Mouse (Mus musculus) mesoderm, embryonic 11.5 days (tissue): ENCODE measurements around the gene Mad2l2.
"Not testable (repeated sequence)": the region's sequence is repeated elsewhere in the genome, so short reads cannot be mapped to it uniquely, and the experiment has no call there.

ENCODE experiments used
- DNase-seq: peaks from one replicate; pipeline ENCODE4 v3.0.0-alpha.2; 2012; ENCODE audit warnings: low read depth, low spot score

Gene Mad2l2

GRCm38 (mm10) chr4:148107621-148108291 lies 22.4 kb upstream of the Mad2l2 start:
- peak; percentile 87 for DNase-seq

GRCm38 (mm10) chr4:148108565-148109100 lies 21.6 kb upstream of the Mad2l2 start:
- DNase-seq, result no peak

- no peak for DNase-seq
These were observed 21.0 kb upstream of the Mad2l2 start for GRCm38 (mm10) chr4:148109215-148109614.

GRCm38 (mm10) chr4:148112519-148112918 lies 17.7 kb upstream of the Mad2l2 start:
- DNase-seq, result no peak

GRCm38 (mm10) chr4:148114758-148115391 lies 15.3 kb upstream of the Mad2l2 start:
- DNase-seq, result peak; percentile 91

- peak; percentile 57 for DNase-seq
These were observed 14.7 kb upstream of the Mad2l2 start for GRCm38 (mm10) chr4:148115467-148115866.

GRCm38 (mm10) chr4:148116657-148117056 lies 13.5 kb upstream of the Mad2l2 start:
- DNase-seq, result no peak

- DNase-seq, result no peak
These were observed 12.8 kb upstream of the Mad2l2 start for GRCm38 (mm10) chr4:148117392-148117791.

- not testable (repeated sequence) for DNase-seq
These were observed 10.6 kb upstream of the Mad2l2 start for GRCm38 (mm10) chr4:148119578-148119977.

GRCm38 (mm10) chr4:148120555-148120954 lies 9.6 kb upstream of the Mad2l2 start:
- no peak for DNase-seq

- no peak for DNase-seq
These were observed 8.8 kb upstream of the Mad2l2 start for GRCm38 (mm10) chr4:148121362-148121761.

GRCm38 (mm10) chr4:148121982-148122693 lies 8.0 kb upstream of the Mad2l2 start:
- DNase-seq, result peak; percentile 67

GRCm38 (mm10) chr4:148122694-148123066 lies 7.5 kb upstream of the Mad2l2 start:
- DNase-seq, result no peak

GRCm38 (mm10) chr4:148128241-148128640 lies 1.9 kb upstream of the Mad2l2 start:
- no peak for DNase-seq

GRCm38 (mm10) chr4:148128672-148129071 lies 1.5 kb upstream of the Mad2l2 start:
- DNase-seq, result no peak

GRCm38 (mm10) chr4:148130561-148131413 lies 603 bp downstream of the Mad2l2 start, which contains the start of gene Draxin:
Gene Draxin, minus strand, starts transcription at chr4:148130698.
- peak; percentile 86 for DNase-seq

GRCm38 (mm10) chr4:148131497-148132081 lies 1.4 kb downstream of the Mad2l2 start:
- peak; percentile 93 for DNase-seq

- no peak for DNase-seq
These were observed 4.8 kb downstream of the Mad2l2 start for GRCm38 (mm10) chr4:148134988-148135387.

GRCm38 (mm10) chr4:148137503-148137902 lies 7.3 kb downstream of the Mad2l2 start:
- DNase-seq, result no peak

GRCm38 (mm10) chr4:148139767-148140097 lies 9.5 kb downstream of the Mad2l2 start:
- DNase-seq, result no peak
